Mouse (Mus musculus) C2C12 (cell line): Measurements from ENCODE around the gene Camkk1.

Experiments
- CTCF ChIP-seq: IDR thresholded peaks from one replicate; pipeline ENCODE4 v1.5.1; 2011; ENCODE audit not compliant: control insufficient read depth, insufficient read depth, insufficient read length
- MYOD1 ChIP-seq: IDR thresholded peaks from one replicate; pipeline ENCODE4 v1.6.1; 2011; ENCODE audit warnings: low read depth; ENCODE audit not compliant: control insufficient read depth, insufficient read length

DNA sequence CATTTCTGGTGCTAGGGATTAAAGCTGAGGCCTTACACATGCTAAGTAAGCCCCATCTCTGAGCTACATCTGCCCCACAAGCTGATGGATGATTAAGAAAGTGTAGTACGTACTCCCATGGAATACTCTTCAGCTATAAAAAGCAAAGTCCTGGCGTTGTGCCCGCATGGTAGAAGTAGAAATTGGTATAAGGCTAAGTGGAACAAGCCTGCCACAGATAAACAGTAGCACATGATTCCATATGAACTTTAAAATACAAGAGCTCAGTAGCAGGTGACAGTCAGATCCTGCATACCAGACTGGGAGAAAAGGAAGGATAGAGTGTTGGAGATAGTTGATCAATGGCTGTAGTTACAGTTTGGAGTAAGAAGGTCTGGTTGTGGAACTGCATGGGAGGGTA, 42.6 kb downstream of the Camkk1 start:
- no peak for TF ChIP-seq MYOD1
- no peak for TF ChIP-seq CTCF
